Mouse (Mus musculus): ENCODE results near the gene Gabbr2.

Gene Gabbr2

DNA sequence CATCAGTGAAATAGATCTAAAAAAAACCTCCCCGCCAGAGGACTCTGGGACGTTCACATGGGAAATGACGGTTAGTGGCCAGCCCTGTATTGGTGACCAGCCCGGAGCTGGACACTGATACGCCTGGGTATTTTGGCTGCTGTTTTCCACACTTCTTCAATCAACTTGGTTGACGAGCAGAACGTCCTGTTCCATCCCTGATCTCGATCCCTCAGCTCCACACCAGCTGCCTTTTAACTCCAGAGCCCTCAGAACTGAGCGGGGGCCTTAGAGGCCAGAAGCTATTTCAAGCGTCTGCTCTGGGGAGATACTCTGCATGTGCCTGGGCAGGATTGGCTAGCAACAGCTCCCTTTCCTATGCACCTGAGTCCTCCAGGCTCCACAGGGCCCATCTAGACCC, 177.4 kb downstream of the Gabbr2 start:
- DNase-seq, result no peak

DNA sequence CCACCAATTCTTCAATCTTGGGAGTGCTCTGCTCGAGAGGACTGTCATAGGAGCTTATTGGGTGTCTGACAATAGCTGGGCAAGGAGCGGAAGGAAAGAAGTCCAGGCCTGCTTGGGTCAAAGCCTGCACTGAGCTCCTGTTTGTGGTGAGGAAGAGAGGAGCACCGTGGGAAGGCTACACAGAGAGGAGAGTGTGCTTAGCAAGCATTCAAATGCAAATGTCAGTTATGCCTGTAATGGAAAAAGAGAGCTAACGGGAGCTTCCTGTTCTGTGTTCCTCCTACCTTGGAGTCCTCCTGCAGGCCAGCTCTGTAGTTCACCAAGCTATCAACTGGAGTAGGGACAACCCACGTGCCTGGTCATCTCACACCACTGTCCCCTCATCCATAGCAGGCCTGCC, 180.5 kb downstream of the Gabbr2 start:
- DNase-seq, result no peak

DNA sequence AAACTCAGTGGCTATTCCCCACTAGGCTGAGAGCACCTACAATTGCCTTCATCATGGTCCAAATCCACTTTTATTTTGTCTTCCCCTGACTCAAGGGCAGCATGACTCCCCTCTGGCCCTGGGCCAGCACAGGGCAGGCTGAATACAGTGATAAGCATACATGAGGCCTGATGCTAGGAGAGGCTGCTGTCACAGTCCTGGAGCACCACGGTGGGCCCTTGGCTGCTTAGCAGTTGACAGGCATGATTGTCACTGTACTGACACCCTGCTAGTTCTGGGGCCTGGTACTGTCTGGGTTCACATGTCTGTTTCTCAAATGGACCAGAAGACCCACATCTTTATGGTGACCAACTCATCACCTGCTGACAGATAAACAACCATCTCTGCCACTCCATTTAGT, 184.8 kb downstream of the Gabbr2 start:
- peak; percentile 44 to 49 for DNase-seq

DNA sequence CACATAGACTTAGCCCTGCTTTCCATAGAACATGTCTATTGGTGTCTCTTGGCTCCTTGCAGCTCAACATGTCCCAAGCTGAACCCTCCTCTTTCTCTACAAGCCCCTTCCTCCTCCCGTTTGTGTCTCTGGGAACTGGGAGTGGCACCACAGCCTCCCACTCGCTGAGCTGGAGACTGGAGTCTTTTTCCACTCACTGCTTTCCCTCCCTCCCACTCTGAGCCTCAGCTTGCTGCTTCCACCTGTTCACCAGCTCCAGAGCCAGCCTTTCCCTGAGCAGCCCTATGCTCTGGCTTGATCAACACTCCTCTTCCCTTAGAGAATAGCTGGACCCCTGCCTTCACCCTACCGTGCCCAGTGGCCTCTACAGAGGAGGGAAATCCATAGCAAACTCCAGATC, 185.8 kb downstream of the Gabbr2 start:
- peak; percentile 42 to 44 for DNase-seq

DNA sequence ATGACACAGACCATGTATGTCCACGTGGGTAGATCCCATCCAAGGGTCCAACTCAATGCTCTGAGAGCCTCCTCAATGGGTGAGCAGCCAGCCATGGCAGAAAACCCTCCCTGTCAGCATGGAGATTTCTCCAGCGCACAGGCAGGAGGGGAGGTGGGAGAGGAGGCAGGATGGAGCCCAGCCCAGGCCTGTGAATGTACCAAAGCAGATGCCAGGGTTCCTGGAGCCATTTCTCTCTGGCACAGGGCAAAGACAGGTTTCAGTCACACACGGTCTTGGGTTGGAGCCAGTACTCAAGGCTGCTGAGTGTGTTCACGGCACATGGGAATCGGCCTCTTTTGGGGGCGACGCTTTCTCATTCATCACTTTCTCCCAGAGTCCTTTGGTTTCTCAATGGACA, 189.3 kb downstream of the Gabbr2 start:
- DNase-seq, result peak; percentile 77 to 80

DNA sequence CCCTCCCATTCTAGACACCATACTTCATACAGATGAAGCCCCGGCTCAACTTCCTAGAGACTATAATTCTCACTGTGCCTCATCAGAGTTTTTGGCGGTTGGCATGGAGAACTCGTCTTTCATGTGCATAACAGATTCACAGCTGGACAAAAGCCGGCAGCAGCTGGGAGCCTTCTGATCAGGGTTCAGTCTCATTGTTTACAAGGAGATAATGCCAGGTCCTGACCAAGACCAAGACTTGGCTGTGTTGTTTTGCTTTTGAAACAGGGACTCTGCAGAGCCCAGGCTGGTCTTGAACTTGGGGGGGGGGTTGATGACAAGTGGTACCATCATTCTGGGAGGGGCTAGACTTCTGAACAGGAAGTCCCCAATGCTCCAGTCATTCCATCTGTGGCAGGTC, 191.8 kb downstream of the Gabbr2 start:
- DNase-seq, result no peak

DNA sequence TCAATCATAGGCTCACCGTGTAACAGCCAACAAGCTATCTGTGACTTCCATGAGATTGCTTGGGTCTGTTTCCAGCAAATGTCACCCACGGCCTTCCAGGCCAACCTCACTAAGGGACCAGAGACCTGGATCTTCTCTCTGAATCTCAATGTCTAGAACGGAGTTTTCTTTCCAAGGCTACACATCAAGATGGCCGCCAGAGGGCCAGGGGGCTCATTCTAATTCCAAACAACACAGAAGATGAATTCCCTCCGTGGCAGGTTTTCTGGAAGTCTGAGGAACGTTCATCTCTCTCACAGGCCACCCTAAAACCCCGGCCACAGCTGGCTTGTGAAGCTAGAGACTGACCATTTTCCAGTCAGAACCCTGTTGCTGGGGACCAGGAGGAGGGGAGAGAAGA, 196.0 kb downstream of the Gabbr2 start:
- DNase-seq, result peak; percentile 65 to 67

DNA sequence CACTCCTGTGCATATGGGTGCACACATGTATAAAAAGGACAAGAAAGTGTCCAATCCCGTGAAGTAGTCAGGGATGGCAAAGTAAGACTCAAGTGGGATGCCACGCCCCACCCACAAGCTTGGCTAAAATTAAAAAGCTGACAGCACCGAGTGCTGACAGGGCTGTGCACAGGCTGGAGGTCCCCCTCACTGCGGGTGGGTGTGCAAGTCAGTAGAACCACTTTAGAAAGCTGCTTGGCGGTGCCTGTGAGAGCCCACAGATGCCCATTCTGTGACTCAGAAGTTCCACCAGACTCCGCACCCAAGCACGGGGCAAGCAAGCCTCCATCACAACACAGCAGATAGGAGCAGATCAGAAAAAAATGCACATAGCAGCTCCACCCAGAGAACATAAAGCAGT, 197.1 kb downstream of the Gabbr2 start:
- DNase-seq, result no peak

DNA sequence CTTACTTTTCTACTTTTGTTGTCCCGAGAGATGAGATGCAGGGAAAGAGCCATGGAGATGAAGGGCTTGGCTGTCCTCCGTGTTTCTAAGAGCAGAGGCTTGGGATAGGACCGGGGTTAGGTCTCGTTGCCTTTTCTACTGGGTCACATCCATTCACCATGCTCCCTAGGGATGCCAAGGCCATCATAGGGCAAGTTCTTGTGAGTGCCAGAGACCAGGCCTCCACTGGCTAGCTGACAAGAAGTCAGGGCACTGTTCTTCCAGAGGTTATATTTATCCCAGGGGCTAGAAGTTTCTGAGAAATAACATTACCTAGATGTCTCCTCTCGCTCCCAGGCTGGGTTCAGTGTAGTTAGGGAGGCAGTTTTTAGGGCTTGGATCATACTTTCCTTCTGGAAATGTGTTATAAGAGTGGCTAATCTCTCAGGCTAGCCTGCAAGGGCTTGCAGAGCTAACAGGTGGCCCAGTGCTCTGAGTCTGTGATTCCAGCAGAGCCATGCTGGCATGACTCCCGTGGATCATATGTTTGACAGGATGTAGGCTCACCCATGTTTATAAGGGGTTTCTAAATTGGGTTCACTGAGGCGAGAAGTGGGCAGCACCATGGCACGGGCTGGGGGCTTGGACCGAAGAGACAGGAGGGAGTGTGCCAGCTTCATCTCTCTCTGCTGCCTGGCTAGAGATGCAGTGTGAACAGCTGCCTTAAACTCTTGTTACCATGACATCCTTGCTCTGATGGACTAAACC, 199.2 kb downstream of the Gabbr2 start:
- peak; percentile 87 to 91 for DNase-seq

DNA sequence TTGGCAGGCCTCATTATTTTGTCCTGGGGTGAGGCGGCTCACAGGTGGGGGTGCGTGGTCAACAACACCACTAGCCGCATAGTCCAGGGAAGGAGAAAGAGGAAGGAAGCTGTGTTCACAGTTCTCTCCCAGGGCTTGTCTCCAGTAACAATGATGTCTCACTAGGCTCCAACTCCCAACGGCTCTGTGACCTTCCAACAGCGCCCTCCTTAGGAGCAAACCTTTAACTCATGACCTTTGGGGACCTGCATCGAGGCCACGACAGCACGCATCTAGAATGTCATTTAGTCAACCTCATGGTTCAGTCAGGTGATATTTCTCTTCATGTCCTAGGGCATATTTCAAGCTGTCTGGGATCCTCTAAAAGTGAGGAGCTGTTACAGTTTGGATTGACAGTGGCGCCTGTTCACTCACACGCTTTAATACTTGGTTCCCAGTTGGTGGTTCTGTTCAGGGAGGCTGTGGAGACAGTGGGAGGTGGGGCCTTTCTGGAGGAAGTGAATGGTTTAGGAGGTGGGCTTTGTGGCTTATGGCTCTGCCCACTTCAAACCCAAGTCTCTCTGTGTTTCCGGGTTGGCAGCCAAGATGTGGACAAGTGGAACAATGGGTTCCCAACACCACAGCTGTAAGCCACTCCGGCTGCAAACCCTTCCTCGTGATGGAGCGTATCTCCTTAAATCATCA, 200.3 kb downstream of the Gabbr2 start:
- no peak for DNase-seq

DNA sequence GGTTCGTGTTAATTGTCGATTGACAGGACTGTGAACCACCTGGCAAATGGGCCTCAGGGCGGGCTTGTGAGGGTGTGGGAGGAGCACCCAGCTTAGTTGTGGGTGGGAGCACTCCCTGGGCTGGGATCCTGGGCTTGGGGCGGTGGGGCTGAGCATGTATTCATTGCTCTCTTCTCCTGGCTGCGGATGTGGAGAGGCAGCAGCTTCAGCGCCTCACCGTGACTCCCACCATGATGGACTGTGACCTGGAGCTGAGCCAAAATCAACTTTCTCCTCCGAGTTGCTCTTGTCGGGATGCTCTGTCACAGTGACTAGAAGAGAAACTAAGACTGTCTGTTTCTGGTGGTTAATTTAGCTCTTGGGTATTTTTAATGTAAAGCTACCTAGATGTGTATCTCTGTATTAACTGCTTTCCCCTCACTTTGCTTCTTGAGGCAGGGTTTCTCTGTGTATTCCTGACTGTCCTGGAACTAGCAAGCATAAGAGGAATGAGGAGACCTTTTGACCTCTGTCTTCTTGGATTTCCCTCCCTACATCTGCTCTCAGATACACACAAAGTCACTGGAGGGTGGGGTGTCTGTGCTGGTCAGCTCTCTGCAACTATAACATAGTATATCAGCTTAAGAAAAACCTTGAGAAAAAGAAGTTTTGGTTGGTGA, 200.9 kb downstream of the Gabbr2 start:
- DNase-seq, result peak in 1 of 2 experiments; percentile 38

DNA sequence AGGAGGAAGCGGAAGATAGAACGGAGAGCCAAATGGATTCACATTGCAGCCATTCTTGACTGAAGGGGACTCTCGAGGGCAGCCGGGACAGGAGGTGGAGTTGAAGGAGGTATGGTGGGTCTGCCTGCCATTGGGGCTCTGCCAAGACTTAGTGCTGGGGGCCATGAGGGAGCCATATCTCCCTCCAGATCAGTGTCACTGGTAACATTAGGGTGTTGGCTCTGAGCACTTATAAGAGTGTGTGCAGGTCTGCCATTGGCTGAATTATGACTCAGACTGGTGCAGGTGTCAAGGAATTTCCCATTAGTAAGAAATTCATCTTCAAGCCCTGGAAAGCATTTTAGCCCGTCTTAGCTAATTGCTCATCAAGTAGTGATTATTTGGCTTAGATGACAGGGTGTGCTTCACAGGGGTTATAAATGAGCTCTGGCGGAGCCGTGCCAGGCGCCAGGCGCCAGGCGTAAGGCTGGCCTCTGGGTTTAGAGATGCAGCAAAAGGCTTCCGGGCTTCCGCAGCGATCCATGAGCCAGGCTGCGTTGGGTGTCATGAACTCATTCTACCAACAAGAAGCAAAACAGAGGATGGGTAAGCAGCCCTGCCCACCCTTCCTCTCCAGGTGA, 207.1 kb downstream of the Gabbr2 start:
- no peak for DNase-seq

DNA sequence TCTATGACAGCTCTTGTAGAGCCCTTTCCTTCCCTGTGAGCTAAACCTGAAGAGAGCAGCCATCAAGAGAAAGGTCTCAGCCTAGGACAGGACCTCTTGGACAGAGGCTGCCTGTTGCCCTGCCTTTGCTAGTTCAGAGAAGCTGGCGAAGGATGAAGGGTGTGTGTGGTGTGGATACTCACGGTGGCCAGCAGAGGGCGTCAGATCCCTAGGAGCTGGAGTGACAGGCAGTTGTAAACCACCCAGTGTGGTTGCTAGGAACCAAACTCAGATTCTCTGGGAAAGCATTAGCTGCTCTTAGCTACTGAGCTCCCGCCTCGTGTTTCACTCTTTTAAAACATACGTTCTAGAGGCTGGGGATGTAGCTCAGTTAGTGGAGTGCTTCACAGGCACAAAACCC, 210.6 kb downstream of the Gabbr2 start:
- peak; percentile 43 to 51 for DNase-seq

DNA sequence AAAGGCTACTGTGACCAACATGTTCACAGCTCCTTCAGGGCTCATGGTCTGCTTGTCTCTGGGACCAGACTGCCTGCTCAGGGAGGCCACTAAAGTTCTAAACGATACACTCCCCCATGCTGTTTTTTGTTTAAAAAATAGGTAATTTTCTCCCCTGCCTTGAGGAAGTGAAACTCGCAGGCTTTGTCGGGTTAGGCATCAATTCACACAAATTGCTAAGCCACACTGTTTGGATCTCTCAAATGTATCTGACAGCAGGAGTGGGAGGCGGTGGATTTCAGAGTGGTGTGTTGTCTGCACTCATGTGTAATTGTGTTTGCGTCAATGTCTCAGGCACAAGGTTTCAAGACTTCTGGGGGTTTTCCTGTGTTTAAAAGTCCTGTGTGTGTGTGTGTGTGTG, 215.7 kb downstream of the Gabbr2 start:
- no peak for DNase-seq

DNA sequence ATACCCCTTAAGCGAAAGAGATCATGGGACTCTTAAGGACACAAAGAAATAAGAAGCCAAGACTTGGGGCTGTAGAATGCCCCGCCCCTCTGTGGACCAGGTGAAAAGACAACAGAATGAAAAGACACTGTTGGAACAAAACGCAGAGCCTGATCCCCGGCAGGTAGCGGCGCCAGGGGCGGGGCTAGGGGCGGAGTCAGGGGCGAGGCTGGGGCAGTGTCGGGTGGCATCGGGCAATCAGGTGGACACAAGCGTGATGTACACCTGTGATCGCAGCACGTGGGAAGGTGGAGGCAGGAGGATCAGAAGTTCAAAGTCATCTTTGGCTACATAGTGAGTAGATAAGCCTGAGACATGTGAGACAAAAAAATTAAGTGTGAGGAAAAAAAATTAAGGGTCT, 217.0 kb downstream of the Gabbr2 start:
- no peak for DNase-seq

DNA sequence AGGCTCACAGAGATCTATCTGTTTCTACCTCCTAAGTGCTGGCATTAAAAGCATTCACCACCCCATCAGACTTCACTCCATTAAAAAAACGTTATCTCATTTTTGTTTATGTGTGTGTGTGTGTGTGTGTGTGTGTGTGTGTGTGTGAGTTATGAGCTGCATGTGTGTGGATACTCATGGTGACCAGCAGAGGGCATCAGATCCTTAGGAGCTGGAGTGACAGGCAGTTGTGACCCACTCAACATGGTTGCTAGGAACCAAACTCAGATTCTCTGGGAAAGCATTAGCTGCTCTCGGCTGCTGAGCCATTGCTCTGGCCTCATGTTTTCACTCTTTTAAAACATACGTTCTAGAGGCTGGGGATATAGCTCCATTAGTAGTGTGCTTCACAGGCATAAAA, 218.4 kb downstream of the Gabbr2 start:
- no peak for DNase-seq

DNA sequence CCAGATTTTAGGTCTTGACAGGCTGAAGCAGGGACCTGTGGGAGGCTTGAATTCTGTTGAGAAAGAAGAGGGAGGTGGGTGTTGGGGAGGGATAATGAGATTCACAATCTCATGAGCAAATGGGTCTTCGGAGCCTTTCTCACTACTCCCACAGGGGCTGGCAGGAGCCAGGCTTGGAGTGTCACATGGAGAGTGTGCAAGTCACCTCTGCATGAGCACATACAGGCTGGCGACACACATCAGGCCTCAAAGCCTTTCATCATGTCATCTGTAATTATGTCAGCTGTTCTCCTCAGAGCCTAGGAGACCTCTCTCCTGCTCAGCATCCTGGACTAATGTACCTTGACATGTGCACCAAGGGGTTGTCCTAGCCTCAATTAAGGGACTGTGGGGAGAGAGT, 219.1 kb downstream of the Gabbr2 start:
- no peak for DNase-seq

DNA sequence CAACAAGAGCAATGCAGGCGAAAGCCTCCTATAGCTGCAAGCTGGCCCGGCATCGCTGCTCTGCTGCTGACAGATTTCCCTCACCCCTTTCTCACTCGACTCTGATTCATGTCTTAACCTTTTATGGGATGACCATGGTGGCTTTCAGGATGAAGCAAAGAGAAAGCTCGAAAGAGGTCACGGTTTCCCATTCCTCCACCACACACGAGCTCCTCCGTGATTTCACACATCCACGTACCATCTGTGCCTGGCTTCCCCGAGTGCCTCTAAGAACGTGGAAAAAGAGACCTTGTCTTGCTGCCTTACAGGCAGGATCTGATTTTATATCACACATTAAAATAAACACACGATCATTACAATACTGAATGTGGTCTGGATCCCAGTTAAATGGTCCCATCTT, 220.6 kb downstream of the Gabbr2 start:
- peak; percentile 30 to 47 for DNase-seq

DNA sequence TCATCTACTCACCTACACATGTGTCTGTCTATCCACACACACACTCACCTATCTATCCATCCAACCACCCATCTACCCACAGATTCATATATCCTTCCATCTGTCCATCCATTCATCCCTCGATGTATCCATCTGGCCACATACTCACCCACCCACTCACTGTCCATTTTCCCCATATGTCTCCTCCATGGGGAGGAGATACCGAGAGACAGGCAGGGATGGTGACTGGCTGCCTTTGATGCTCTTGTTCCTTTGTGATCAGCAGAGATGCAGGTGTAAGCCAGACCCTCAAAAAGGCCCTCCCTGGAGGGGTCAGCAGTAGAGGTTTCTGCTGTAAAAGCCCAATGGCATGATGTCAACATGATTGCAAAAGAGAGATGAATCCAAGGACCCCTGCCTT, 221.0 kb downstream of the Gabbr2 start:
- no peak for DNase-seq

DNA sequence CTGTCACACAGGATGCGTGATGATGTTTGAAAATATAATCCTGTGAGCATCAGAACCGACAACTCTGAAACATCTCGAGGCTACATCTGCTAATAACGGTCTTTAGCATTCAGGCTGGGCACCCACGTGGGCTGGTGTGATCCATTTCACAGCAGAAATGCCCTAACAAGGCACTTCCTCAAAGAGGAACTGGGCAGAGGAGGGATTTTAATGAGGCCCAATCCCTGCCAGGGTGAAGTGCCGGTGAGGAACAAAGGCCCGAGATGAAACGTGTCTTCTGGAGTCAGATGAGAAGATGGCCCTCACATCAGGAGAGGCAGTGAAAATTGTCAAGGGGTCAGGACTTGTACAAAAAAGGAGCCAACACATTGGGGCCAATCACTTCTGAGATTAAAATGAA, 221.6 kb downstream of the Gabbr2 start:
- no peak for DNase-seq

DNA sequence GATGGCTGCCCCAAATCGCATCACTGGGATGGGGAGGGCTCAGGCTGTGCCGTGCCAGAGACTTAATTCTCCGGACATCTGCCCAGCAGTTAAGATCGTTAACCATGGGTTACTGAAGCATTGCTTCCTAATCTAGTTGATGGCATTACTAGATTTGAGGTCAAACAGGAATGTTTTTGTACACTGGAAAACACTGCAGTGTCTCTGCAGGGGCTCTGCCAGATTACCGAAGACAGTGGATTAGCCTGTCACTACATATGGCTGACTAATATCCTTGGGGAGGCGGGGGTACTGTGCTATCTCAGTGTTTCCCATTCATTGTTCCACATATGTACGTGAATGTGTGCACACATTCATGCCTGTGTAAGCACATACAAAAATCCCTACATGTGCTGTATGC, 225.3 kb downstream of the Gabbr2 start:
- DNase-seq, result peak; percentile 26 to 47

DNA sequence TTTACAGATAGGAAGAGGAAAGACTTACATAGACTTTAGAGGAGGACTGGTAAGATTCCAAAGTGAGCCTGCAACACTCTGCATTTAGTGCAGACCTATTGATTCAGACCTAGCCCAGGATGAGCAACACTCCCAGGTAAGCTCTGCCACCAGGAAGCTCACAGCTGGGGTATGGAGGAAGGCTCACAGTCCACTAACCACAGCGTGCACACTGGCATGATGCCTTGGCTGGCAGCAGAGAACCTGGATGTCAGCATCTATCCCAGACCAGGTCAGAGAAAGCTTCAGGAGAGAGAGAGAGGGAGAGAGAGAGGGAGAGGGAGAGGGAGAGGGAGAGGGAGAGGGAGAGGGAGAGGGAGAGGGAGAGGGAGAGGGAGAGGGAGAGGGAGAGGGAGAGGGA, 231.8 kb downstream of the Gabbr2 start:
- peak; percentile 49 to 66 for DNase-seq

DNA sequence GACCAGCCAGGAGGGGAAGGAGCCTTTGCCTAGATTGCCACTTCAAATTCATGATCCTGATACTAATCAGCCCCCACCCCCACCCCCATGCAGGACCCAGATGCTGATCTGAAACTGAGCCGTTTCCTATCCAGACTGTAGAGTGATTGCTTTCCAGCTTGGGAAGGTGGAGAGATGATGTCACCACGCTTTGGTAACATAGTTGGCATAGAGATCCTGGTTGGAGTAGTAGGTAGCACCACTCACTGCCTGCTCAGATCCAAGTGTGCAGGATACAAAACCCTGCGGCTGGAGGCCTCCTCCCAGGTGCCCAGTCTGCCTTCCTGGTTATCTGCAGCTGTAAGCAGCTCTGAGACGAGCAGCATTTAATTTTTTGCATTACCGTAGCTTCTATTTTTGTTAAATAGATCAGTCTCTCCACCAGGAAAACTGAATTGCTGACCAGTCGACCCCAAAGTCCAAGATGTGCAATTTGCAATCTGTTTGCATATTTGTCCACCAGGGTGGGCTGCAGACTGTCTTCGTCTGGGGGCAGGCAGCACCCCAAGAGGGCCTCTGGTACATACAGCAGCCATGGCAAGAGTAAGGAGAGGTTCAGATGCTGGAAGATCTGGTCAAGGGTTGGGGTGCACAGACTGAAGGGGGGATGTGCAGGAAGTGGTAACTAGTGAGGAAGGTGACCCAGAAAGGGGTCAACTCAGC, 233.2 kb downstream of the Gabbr2 start:
- DNase-seq, result no peak

Data from cerebellum, postnatal 10 days (tissue).